Mouse (Mus musculus) neural tube, embryonic 14.5 days (tissue): ENCODE data around the gene Cartpt. TPM values are rescaled to one million over a fixed set of nuclear protein-coding genes. Genes with fewer than 3 reads are reported as not detected.

ENCODE experiments used
- ATAC-seq: fragments of 200-750 bp; cut with Nextera tagmentation; 2 replicates; pipeline ENCODE4 v1.8.0; 2017; ENCODE audit warnings: low read depth, mild to moderate bottlenecking, moderate TSS enrichment, moderate library complexity
- H3K27ac ChIP-seq: fragments of 300-500 bp; sonication (generic); 2 replicates; pipeline ENCODE4 v1.5.1; 2014; ENCODE audit warnings: low read depth, mild to moderate bottlenecking, control low read depth, low read length, moderate library complexity, mixed read lengths
- H3K27me3 ChIP-seq: fragments of 300-500 bp; sonication (generic); 2 replicates; pipeline ENCODE4 v1.6.1; 2014; ENCODE audit warnings: low read length; ENCODE audit not compliant: control insufficient read depth, insufficient read depth
- H3K36me3 ChIP-seq: fragments of 300-500 bp; sonication (generic); 2 replicates; pipeline ENCODE4 v1.6.1; 2014; ENCODE audit warnings: low read length, mixed read lengths; ENCODE audit not compliant: control insufficient read depth, insufficient read depth
- H3K4me1 ChIP-seq: fragments of 300-500 bp; sonication (generic); 2 replicates; pipeline ENCODE4 v1.6.1; 2014; ENCODE audit warnings: low read length; ENCODE audit not compliant: control insufficient read depth, insufficient read depth
- H3K4me2 ChIP-seq: fragments of 300-500 bp; sonication (generic); 2 replicates; pipeline ENCODE4 v1.6.1; 2014; ENCODE audit warnings: mild to moderate bottlenecking, low read depth, low read length, control low read depth
- H3K4me3 ChIP-seq: fragments of 300-500 bp; sonication (generic); 2 replicates; pipeline ENCODE4 v1.5.1; 2014; ENCODE audit warnings: low read depth, low read length, control low read depth, mixed read lengths
- H3K9ac ChIP-seq: fragments of 300-500 bp; sonication (generic); replicated peaks from 2 replicates; pipeline ENCODE4 v1.6.1; 2014; ENCODE audit warnings: low read depth, mild to moderate bottlenecking, control low read depth, low read length, mixed read lengths
- H3K9me3 ChIP-seq: fragments of 300-500 bp; sonication (generic); 2 replicates; pipeline ENCODE4 v1.6.1; 2016; ENCODE audit warnings: low read length; ENCODE audit not compliant: control insufficient read depth
- WGBS: fragments of 180-500 bp; shearing (Covaris S2); extraction: QIAGEN DNeasy Blood & Tissue Kit; methylation state at CpG from one replicate; pipeline ENCODE4 v1.1.7; 2014; 5-methylcytosine and 5-hydroxymethylcytosine counted together
- polyA plus RNA-seq: library from polyadenylated mRNA; unstranded; fragments of >200 nt; fragmentation: Nextera tagmentation; extraction: Ambion mirVana; gene quantifications from 2 replicates; pipeline ENCODE4 v1.2.1, GENCODE M21; 2014

Cartpt gene
- polyA plus RNA-seq, 1 experiment from 2014 or later: 114 TPM

- H3K9me3 ChIP-seq: no peaks in the 10 kb centered on the region
- H3K27me3 ChIP-seq: no peaks in the 10 kb centered on the region
- no peak overlapping the region for H3K4me3 ChIP-seq
- H3K36me3 ChIP-seq: no peaks in the 10 kb centered on the region
- no peak overlapping the region for H3K27ac ChIP-seq
- no peak overlapping the region for H3K9ac ChIP-seq
- no peaks in the 10 kb centered on the region for H3K4me1 ChIP-seq
- peak; percentile 70; the same call in 1 of the 2 replicates for ATAC-seq
- H3K4me2 ChIP-seq: no peak overlapping the region
- WGBS: 32% methylated on average over 15 of the region's 15 CpGs
Observed at GRCm38 (mm10) chr13:99849597-99849996, 51.3 kb downstream of the Cartpt start.

Other genes starting within 250 kb of the Cartpt start
- gene Mccc2, start 114.5 kb upstream of the Cartpt start, polyA plus RNA-seq: 37.2 and 44.0 TPM in 2 replicates
- 23.0 and 25.5 TPM in 2 replicates for gene Bdp1, start 203.0 kb upstream of the Cartpt start, polyA plus RNA-seq
- gene Serf1, start 206.9 kb upstream of the Cartpt start, polyA plus RNA-seq: 447 TPM in 2 replicates
- 49.8 and 51.8 TPM in 2 replicates for gene Smn1, start 223.8 kb upstream of the Cartpt start, polyA plus RNA-seq